8 mouse cellular contexts compared by ENCODE assay signal in the genomic region with DNA sequence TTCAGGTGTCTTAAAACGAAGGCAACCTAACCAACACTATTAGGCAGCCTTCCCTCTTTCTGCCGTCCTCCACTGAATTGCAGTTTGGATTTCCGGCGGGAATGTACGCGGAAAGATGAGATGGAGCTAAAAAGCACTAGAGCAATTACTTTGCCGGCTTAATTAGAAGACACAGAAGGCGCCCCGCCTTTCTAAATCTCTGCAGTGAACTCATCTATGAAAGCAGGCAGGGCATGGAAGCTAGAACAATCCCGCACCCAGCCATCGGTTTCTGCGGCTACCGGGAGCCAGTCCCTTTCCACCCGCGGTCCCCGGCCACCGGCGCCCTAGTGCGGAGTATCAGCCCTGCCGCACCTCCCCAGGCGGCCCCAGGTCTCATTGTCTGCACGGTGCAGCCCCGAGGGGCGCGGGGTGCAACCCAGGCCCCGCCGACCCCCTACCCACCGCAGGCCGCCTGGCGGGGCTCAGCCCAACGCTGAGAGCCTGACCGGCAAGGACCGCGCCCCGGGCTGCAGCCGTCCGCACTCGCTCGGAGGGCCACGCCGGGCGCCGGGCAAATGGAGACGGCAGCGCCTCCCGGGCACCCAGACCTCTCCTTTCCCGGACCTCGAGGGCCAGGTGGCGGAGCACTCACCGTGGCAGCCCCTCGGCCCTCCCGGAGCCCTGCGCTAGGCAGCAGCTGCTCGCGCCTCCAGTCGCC. TPM values are rescaled to one million over a fixed set of nuclear protein-coding genes. Genes with fewer than 3 reads are reported as not detected.
A peak's percentile ranks its signal among the peaks of the same experiment; 100 is the strongest.
DNase-seq lines count a peak whose midpoint lies in the region; ATAC-seq and TF ChIP-seq lines count a peak whose summit lies in the region.

No protein-coding gene starts in this region.

- peak overlapping the region; percentile 99 for H3K9ac ChIP-seq in hindbrain, embryonic 14.5 days
- peak overlapping the region; percentile 89 for H3K9ac ChIP-seq in midbrain, embryonic 11.5 days (ENCODE audit: low read length)
- H3K9ac ChIP-seq in stomach, embryonic 16.5 days (ENCODE audit: low read length) = peak overlapping the region; percentile 89

- H3K27ac ChIP-seq in forebrain, embryonic 10.5 days = peak overlapping the region; percentile 96
- peak overlapping the region; percentile 100 for H3K27ac ChIP-seq in hindbrain, embryonic 14.5 days
- H3K27ac ChIP-seq in midbrain, embryonic 11.5 days (ENCODE audit: low read depth, low read length) = peak overlapping the region; percentile 90
- peak overlapping the region; percentile 91 for H3K27ac ChIP-seq in stomach, embryonic 16.5 days (ENCODE audit: low read length)

- peak overlapping the region; percentile 99 for H3K4me3 ChIP-seq in E14TG2a.4 (replicated peaks; ENCODE audit: low read length)
- H3K4me3 ChIP-seq in forebrain, embryonic 10.5 days = peak overlapping the region; percentile 95
- H3K4me3 ChIP-seq in hindbrain, embryonic 14.5 days (replicated peaks; ENCODE audit: low read length) = peak overlapping the region; percentile 98
- H3K4me3 ChIP-seq in midbrain, embryonic 11.5 days (ENCODE audit: low read depth, low read length) = peak overlapping the region; percentile 75
- peak overlapping the region; percentile 84 for H3K4me3 ChIP-seq in stomach, embryonic 16.5 days (replicated peaks; ENCODE audit: low read length)

- DNase-seq in gastrocnemius, postnatal 4 days (ENCODE audit: low spot score in 2 of 2) = peak; percentile 47 to 52
- DNase-seq in gastrocnemius, postnatal 10 days = no peak
- peak; percentile 77 for DNase-seq in forebrain, embryonic 10.5 days (ENCODE audit: extremely low spot score, low spot score)
- peak; percentile 48 for DNase-seq in hindbrain, embryonic 14.5 days (ENCODE audit: low spot score)
- peak; percentile 40 to 59 for DNase-seq in left cerebral cortex, postnatal 25 days (ENCODE audit: low spot score in 2 of 2)
- no peak for DNase-seq in midbrain, embryonic 11.5 days (ENCODE audit: low spot score, missing footprints)

- peaks cover 52% of the 10 kb centered on the region for H3K4me1 ChIP-seq in E14TG2a.4 (replicated peaks; ENCODE audit: low read depth, low read length)
- peaks cover 18% of the 10 kb centered on the region for H3K4me1 ChIP-seq in forebrain, embryonic 10.5 days
- peaks cover 12% of the 10 kb centered on the region for H3K4me1 ChIP-seq in hindbrain, embryonic 14.5 days (replicated peaks; ENCODE audit: control insufficient read depth, insufficient read depth, low read length)
- peaks cover 4% of the 10 kb centered on the region; the same call in 1 of the 2 replicates for H3K4me1 ChIP-seq in midbrain, embryonic 11.5 days (ENCODE audit: control insufficient read depth, insufficient read depth, low read length)
- H3K4me1 ChIP-seq in stomach, embryonic 16.5 days (ENCODE audit: control insufficient read depth, insufficient read depth, low read length) = peaks cover 8% of the 10 kb centered on the region

- H3K9me3 ChIP-seq in E14TG2a.4 (ENCODE audit: low read length) = no peaks in the 10 kb centered on the region
- peaks cover 7% of the 10 kb centered on the region; the same call in 1 of the 2 replicates for H3K9me3 ChIP-seq in forebrain, embryonic 10.5 days
- 0 out of 2 replicates have a peak, but pooled peaks cover 4% of the 10 kb centered on the region for H3K9me3 ChIP-seq in hindbrain, embryonic 14.5 days (ENCODE audit: control insufficient read depth, low read length)
- no peaks in the 10 kb centered on the region; the same call in 1 of the 2 replicates for H3K9me3 ChIP-seq in midbrain, embryonic 11.5 days (ENCODE audit: control insufficient read depth, low read length)
- 0 out of 2 replicates have a peak, but pooled peaks cover under 1% of the 10 kb centered on the region for H3K9me3 ChIP-seq in stomach, embryonic 16.5 days (replicated peaks; ENCODE audit: control insufficient read depth, low read length)

- peaks cover 16% of the 10 kb centered on the region for H3K36me3 ChIP-seq in E14TG2a.4 (ENCODE audit: insufficient read depth, low read length)
- peaks cover 14% of the 10 kb centered on the region for H3K36me3 ChIP-seq in forebrain, embryonic 10.5 days (replicated peaks)
- peaks cover 6% of the 10 kb centered on the region; the same call in 1 of the 2 replicates for H3K36me3 ChIP-seq in hindbrain, embryonic 14.5 days (replicated peaks; ENCODE audit: control insufficient read depth, insufficient read depth)
- no peaks in the 10 kb centered on the region for H3K36me3 ChIP-seq in midbrain, embryonic 11.5 days (ENCODE audit: control insufficient read depth, insufficient read depth, low read length)
- 0 out of 2 replicates have a peak, but pooled peaks cover under 1% of the 10 kb centered on the region for H3K36me3 ChIP-seq in stomach, embryonic 16.5 days (ENCODE audit: control insufficient read depth, insufficient read depth, low read length)

- 0% methylated on average over 55 of the region's 56 CpGs for WGBS in forebrain, embryonic 10.5 days
- under 1% methylated on average over 48 of the region's 56 CpGs for WGBS in hindbrain, embryonic 14.5 days
- under 1% methylated on average over 53 of the region's 56 CpGs for WGBS in midbrain, embryonic 11.5 days
- WGBS in stomach, embryonic 16.5 days = under 1% methylated on average over 55 of the region's 56 CpGs

- H3K4me2 ChIP-seq in hindbrain, embryonic 14.5 days (replicated peaks) = peak overlapping the region; percentile 59
- H3K4me2 ChIP-seq in midbrain, embryonic 11.5 days = peak overlapping the region; percentile 67
- H3K4me2 ChIP-seq in stomach, embryonic 16.5 days (ENCODE audit: low read depth, low read length) = peak overlapping the region; percentile 77

- intact Hi-C loops in left cerebral cortex, postnatal 25 days (cut with DNase I) = loop anchor here (2.0 to 5.0 kb wide), 5 partner anchors 91 to 296 kb away; a partner anchor contains a TSS

- ATAC-seq in hindbrain, embryonic 14.5 days (ENCODE audit: low FRiP score) = peak; percentile 66
- ATAC-seq in midbrain, embryonic 11.5 days (ENCODE audit: low FRiP score) = peak; percentile 79
- peak; percentile 57 for ATAC-seq in stomach, embryonic 16.5 days (ENCODE audit: insufficient read depth, low FRiP score)

- no peaks in the 10 kb centered on the region for H3K27me3 ChIP-seq in E14TG2a.4 (ENCODE audit: insufficient read depth, low read length)
- 0 out of 2 replicates have a peak, but pooled peaks cover 6% of the 10 kb centered on the region for H3K27me3 ChIP-seq in forebrain, embryonic 10.5 days (ENCODE audit: poor library complexity, severe bottlenecking)
- no peaks in the 10 kb centered on the region for H3K27me3 ChIP-seq in hindbrain, embryonic 14.5 days (ENCODE audit: control insufficient read depth, insufficient read depth, low read length)
- H3K27me3 ChIP-seq in midbrain, embryonic 11.5 days (ENCODE audit: control insufficient read depth, insufficient read depth, low read length) = no peaks in the 10 kb centered on the region
- H3K27me3 ChIP-seq in stomach, embryonic 16.5 days (ENCODE audit: control insufficient read depth, insufficient read depth, low read length) = no peaks in the 10 kb centered on the region

- TF ChIP-seq CTCF in E14TG2a.4 (conservative IDR thresholded peaks at IDR 0.05; ENCODE audit: low read length) = no peak

RNA-seq across cellular contexts. Expression of a gene that starts 0.8 kb away (rescaled TPM):
- total RNA-seq in gastrocnemius, postnatal 4 days (2021) = 100 to 1,000 TPM; 102 to 116 TPM
- 10 to 100 TPM; 48.1 to 79.4 TPM for total RNA-seq in gastrocnemius, postnatal 10 days (2021)
- 21.3 and 21.5 TPM in 2 replicates for polyA plus RNA-seq in forebrain, embryonic 10.5 days (2016; fragmentation: Nextera tagmentation; extraction: Ambion mirVana)
- polyA plus RNA-seq in hindbrain, embryonic 14.5 days (2014; fragmentation: Nextera tagmentation; extraction: Ambion mirVana) = 34.9 and 36.7 TPM in 2 replicates
- 10 to 100 TPM; 79.6 to 89.1 TPM for total RNA-seq in left cerebral cortex, postnatal 25 days (2021)
- polyA plus RNA-seq in midbrain, embryonic 11.5 days (2014; fragmentation: Nextera tagmentation; extraction: Ambion mirVana) = 22.6 and 22.7 TPM in 2 replicates
- polyA plus RNA-seq in stomach, embryonic 16.5 days (2015; fragmentation: Nextera tagmentation; extraction: Ambion mirVana) = 24.1 and 26.5 TPM in 2 replicates

Comparison
In these comparisons a context has a peak if more than half of its experiments do, and no peak if none do; other contexts are left out.
1. DNase-seq: peak in gastrocnemius, postnatal 4 days (2 of 2), forebrain, embryonic 10.5 days (single experiment), hindbrain, embryonic 14.5 days (single experiment) and left cerebral cortex, postnatal 25 days (2 of 2); none in gastrocnemius, postnatal 10 days (single experiment) and midbrain, embryonic 11.5 days (single experiment).
2. Peak in every context shown above with its lines, with median percentiles within 50 percentile points of each other: H3K4me3 ChIP-seq, H3K27ac ChIP-seq, ATAC-seq, H3K4me2 ChIP-seq and H3K9ac ChIP-seq.